Mouse (Mus musculus) midbrain, embryonic 16.5 days (tissue): ENCODE measurements at regions not wholly inside any gene's neighbourhood (a gene's known extent, or its start where the extent isn't known, plus 50 kb on each side); places are given as distances from the start of the nearest gene placed in this dataset.

Source experiments
- ATAC-seq: fragments of 200-750 bp; cut with Nextera tagmentation; 2 replicates; pipeline ENCODE4 v1.8.0; 2017; ENCODE audit warnings: moderate TSS enrichment
- H3K27ac ChIP-seq: fragments of 300-500 bp; sonication (generic); 2 replicates; pipeline ENCODE4 v1.5.1; 2014; ENCODE audit warnings: mild to moderate bottlenecking, low read length, mixed read lengths
- H3K27me3 ChIP-seq: fragments of 300-500 bp; sonication (generic); 2 replicates; pipeline ENCODE4 v1.6.1; 2014; ENCODE audit warnings: low read depth, low read length, mixed read lengths; ENCODE audit not compliant: control insufficient read depth, insufficient read depth
- H3K36me3 ChIP-seq: fragments of 300-500 bp; sonication (generic); 2 replicates; pipeline ENCODE4 v1.6.1; 2014; ENCODE audit warnings: mild to moderate bottlenecking, low read length, moderate library complexity, mixed read lengths; ENCODE audit not compliant: control insufficient read depth, insufficient read depth
- H3K4me1 ChIP-seq: fragments of 300-500 bp; sonication (generic); 2 replicates; pipeline ENCODE4 v1.6.1; 2014; ENCODE audit warnings: mild to moderate bottlenecking, low read length, mixed read lengths; ENCODE audit not compliant: control insufficient read depth, insufficient read depth
- H3K4me2 ChIP-seq: fragments of 300-500 bp; sonication (generic); 2 replicates; pipeline ENCODE4 v1.6.1; 2014; ENCODE audit warnings: mild to moderate bottlenecking, low read length, mixed read lengths
- H3K4me3 ChIP-seq: fragments of 300-500 bp; sonication (generic); 2 replicates; pipeline ENCODE4 v1.5.1; 2014; ENCODE audit warnings: low read depth, mild to moderate bottlenecking, low read length, moderate library complexity, mixed read lengths
- H3K9ac ChIP-seq: fragments of 300-500 bp; sonication (generic); 2 replicates; pipeline ENCODE4 v1.6.1; 2014; ENCODE audit warnings: low read depth, low read length, mixed read lengths
- H3K9me3 ChIP-seq: fragments of 300-500 bp; sonication (generic); replicated peaks from 2 replicates; pipeline ENCODE4 v1.6.1; 2014; ENCODE audit warnings: mild to moderate bottlenecking, low read length, mixed read lengths; ENCODE audit not compliant: control insufficient read depth, poor library complexity, severe bottlenecking
- WGBS: fragments of 180-500 bp; shearing (Covaris S2); extraction: QIAGEN DNeasy Blood & Tissue Kit; methylation state at CpG from one replicate; pipeline ENCODE4 v1.1.7; 2014; 5-methylcytosine and 5-hydroxymethylcytosine counted together

- Histone ChIP-seq H3K27me3 (no peaks in the 10 kb centered on the region), H3K36me3 (no peaks in the 10 kb centered on the region), H3K4me3 (no peak overlapping the region), H3K9ac (no peak overlapping the region), H3K4me1 (no peaks in the 10 kb centered on the region; the same call in 1 of the 2 replicates), H3K9me3 (no peaks in the 10 kb centered on the region), H3K27ac (no peak overlapping the region), H3K4me2 (no peak overlapping the region)
- 62% methylated on average over 7 of the region's 7 CpGs for WGBS
- no peak for ATAC-seq
Observed at GRCm38 (mm10) chr11:112545231-112546010, 236.6 kb upstream of the Sox9 start.

DNA sequence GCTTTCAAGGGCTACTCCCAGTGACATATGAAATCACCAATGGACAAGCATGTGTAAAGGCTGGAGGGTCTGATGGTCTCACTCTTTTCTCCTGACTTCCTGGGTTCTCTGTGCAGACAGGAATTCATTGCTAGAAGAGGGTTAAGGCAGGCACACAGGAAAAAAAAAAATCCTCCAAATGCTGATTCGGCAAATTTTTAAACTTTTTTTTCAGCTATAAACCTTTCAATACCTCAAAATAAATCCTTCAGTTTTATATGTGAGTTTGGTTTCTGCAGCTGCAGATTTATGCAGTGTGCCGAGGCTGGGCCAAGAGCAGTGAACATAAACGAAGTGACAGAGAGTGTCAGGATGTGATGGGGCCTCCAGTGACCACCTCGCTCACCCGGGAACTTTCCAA is 235.9 kb upstream of the Sox9 start:
- H3K4me3 ChIP-seq = no peak overlapping the region
- H3K4me2 ChIP-seq = no peak overlapping the region
- H3K9ac ChIP-seq = no peak overlapping the region
- no peaks in the 10 kb centered on the region; the same call in 1 of the 2 replicates for H3K4me1 ChIP-seq
- H3K27ac ChIP-seq = no peak overlapping the region
- no peaks in the 10 kb centered on the region for H3K9me3 ChIP-seq
- H3K27me3 ChIP-seq = no peaks in the 10 kb centered on the region
- ATAC-seq = no peak
- no peaks in the 10 kb centered on the region for H3K36me3 ChIP-seq
- 75% methylated on average over 5 of the region's 5 CpGs for WGBS

DNA sequence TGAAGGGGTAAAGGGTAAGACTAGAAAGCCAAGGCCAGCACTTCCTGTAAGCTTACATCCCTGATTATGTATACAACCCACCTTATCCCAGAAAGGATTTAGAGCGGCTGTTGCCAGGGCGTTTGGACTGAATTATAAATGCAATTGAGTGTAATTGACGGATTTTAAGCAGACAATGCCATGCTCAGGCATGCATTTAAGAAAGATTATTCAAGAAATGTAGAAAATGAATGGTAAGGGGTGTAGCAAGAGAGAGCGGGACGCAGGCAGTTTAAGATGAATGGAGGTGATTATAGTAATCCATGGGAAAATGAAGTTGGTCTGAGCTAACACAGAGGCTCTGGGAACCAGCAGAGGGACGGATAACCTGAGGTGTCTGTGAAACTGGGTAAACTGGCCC is 229.2 kb upstream of the Sox9 start:
- no peaks in the 10 kb centered on the region for H3K9me3 ChIP-seq
- no peak overlapping the region for H3K4me3 ChIP-seq
- no peak overlapping the region for H3K9ac ChIP-seq
- no peaks in the 10 kb centered on the region for H3K27me3 ChIP-seq
- ATAC-seq = no peak
- peaks cover 2% of the 10 kb centered on the region; the same call in 1 of the 2 replicates for H3K4me1 ChIP-seq
- H3K4me2 ChIP-seq = no peak overlapping the region
- WGBS = 15% methylated on average over 6 of the region's 6 CpGs
- H3K27ac ChIP-seq = no peak overlapping the region
- H3K36me3 ChIP-seq = no peaks in the 10 kb centered on the region

GRCm38 (mm10) chr11:112563027-112563426 is 219.0 kb upstream of the Sox9 start:
- ATAC-seq = no peak
- Histone ChIP-seq H3K4me2 (no peak overlapping the region), H3K9me3 (no peaks in the 10 kb centered on the region; the same call in 1 of the 2 replicates), H3K4me1 (no peaks in the 10 kb centered on the region), H3K27ac (no peak overlapping the region), H3K27me3 (no peaks in the 10 kb centered on the region), H3K36me3 (no peaks in the 10 kb centered on the region), H3K4me3 (no peak overlapping the region), H3K9ac (no peak overlapping the region)
- WGBS = 93% methylated on average over 9 of the region's 9 CpGs

- Histone ChIP-seq H3K9me3 (no peaks in the 10 kb centered on the region; the same call in 1 of the 2 replicates), H3K9ac (no peak overlapping the region), H3K4me1 (no peaks in the 10 kb centered on the region), H3K36me3 (no peaks in the 10 kb centered on the region), H3K27ac (no peak overlapping the region), H3K4me3 (no peak overlapping the region), H3K4me2 (no peak overlapping the region), H3K27me3 (no peaks in the 10 kb centered on the region)
- WGBS = 15% methylated on average over 1 of the region's 1 CpGs
- ATAC-seq = no peak
Observed at GRCm38 (mm10) chr11:112564706-112565215, 217.3 kb upstream of the Sox9 start.

DNA sequence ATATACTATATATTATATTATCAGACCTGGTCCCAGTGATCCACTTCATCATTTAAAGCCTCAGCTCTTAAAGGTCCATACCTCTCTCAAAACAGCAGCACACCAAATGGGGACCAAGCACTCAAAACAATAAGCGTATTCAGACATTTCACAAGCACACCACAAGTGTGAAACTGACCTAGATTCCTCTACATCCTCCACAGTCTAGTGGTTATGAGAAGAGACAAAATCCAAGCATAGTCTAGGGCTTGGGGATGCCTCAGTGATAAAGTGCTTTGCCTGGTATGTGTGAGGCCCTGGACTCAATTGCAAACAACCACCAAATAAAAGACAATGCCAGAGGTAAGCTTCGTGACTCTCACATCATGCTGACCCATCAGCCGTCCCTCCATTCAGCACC is 216.0 kb upstream of the Sox9 start:
- Histone ChIP-seq H3K4me1 (no peaks in the 10 kb centered on the region), H3K27ac (no peak overlapping the region), H3K4me3 (no peak overlapping the region), H3K4me2 (no peak overlapping the region), H3K9ac (no peak overlapping the region), H3K27me3 (no peaks in the 10 kb centered on the region), H3K9me3 (no peaks in the 10 kb centered on the region), H3K36me3 (no peaks in the 10 kb centered on the region)
- WGBS = 84% methylated on average over 3 of the region's 3 CpGs
- no peak for ATAC-seq

- H3K4me1 ChIP-seq = peaks cover 1% of the 10 kb centered on the region; the same call in 1 of the 2 replicates
- H3K9ac ChIP-seq = no peak overlapping the region
- H3K9me3 ChIP-seq = no peaks in the 10 kb centered on the region
- no peaks in the 10 kb centered on the region for H3K36me3 ChIP-seq
- H3K27me3 ChIP-seq = no peaks in the 10 kb centered on the region
- no peak overlapping the region for H3K4me3 ChIP-seq
- ATAC-seq = no peak
- no peak overlapping the region for H3K27ac ChIP-seq
- no peak overlapping the region for H3K4me2 ChIP-seq
Observed at GRCm38 (mm10) chr11:112587386-112587785, 194.6 kb upstream of the Sox9 start.

DNA sequence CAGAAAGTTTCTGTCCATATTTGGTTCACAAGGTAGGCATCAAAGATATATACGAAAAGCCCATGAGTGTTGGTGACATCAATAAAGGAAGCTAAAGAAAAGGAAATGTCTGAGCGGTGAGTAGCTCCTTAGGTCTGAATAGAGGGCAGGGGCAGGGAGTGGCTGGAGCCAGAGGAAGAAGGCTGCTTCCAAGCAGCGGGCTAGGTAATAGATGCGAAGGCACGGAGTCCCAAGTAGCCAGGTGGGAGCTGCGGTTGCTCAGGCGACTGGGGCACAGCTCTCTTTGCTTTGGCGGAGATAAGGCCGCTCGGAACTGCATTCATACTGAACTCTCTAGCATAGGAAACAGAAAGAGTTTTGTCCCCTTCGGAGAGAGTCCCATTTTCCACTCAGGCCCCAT is 193.9 kb upstream of the Sox9 start:
- Histone ChIP-seq H3K9ac (no peak overlapping the region), H3K9me3 (no peaks in the 10 kb centered on the region), H3K36me3 (no peaks in the 10 kb centered on the region), H3K27ac (no peak overlapping the region), H3K4me3 (no peak overlapping the region), H3K4me2 (no peak overlapping the region), H3K4me1 (peaks cover 3% of the 10 kb centered on the region; the same call in 1 of the 2 replicates), H3K27me3 (no peaks in the 10 kb centered on the region)
- ATAC-seq = no peak
- 64% methylated on average over 11 of the region's 11 CpGs for WGBS

- Histone ChIP-seq H3K27ac (no peak overlapping the region), H3K27me3 (no peaks in the 10 kb centered on the region; the same call in 1 of the 2 replicates), H3K4me3 (no peak overlapping the region), H3K4me1 (peaks cover 3% of the 10 kb centered on the region; the same call in 1 of the 2 replicates), H3K9me3 (no peaks in the 10 kb centered on the region), H3K9ac (no peak overlapping the region), H3K4me2 (no peak overlapping the region), H3K36me3 (no peaks in the 10 kb centered on the region)
- WGBS = 89% methylated on average over 7 of the region's 7 CpGs
- ATAC-seq = no peak
Observed at GRCm38 (mm10) chr11:112590214-112590613, 191.8 kb upstream of the Sox9 start.
